Mouse (Mus musculus): ENCODE results near the gene Tac2.

DNA sequence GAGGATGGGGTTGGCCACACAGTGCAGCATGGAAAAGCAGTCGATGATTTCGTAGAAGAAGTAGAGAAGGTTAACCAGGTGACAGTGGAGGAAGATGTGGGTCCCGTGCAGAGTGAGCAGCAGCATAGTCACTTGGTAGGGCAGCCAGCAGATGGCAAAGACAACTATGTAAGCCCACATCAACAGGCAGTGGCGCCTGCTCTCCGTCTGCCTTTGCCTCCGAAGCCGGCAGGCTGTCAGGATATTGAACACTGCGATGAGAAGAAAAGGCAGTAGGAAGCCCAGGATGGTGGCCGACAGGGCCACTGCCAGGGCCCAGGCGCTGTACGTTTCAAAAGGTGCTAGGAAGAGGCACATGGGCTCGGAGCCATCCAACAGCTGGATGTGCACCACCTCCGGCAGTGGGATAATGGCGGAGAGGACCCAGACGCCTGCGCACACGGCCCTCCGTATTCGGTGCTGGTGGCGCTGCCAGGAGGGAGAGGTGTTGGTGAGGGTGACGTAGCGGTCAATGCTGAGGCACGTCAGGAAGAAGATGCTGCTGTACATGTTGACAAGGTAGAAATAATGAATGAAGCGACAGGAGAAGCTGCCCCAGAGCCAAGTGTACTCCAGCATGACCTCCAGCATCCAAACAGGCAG, 26.0 kb downstream of the Tac2 start:
- no peak for TF ChIP-seq CTCF (conservative IDR thresholded peaks at IDR 0.05; ENCODE audit: low read length)
- TF ChIP-seq POU5F1 (IDR thresholded peaks at IDR 0.05; ENCODE audit: borderline replicate concordance, low read length), result no peak
- TF ChIP-seq NANOG (IDR thresholded peaks at IDR 0.05; ENCODE audit: borderline replicate concordance, low read length), result no peak

All from E14TG2a.4 (cell line).